Mouse (Mus musculus) mature B cell (primary cell): Measurements from ENCODE around the gene Cdyl.

Experiments used
- in situ Hi-C: fragments of 300-500 bp; cut with MboI; formaldehyde crosslinking; loops from 2 replicates; pipeline ENCODE4 v1.14.3; 2019

Cdyl gene

DNA sequence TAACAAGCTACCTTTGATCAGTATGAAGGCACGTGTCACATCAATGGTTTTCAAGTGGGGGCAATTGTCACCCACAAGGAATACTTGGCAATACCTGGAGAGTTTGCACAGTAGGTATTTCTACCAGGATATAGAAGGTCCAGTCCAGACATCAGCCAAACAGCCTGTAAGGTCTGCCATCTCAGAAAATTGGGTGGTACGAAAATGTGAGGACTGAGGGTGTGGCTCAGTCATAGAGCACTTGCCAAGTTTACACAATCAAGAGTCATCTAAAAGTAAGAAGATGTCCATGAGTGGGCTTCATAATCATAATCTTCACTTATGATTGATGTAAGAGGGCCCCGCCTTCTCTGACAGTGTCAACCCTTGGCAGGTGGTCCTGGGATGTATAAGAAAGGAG, 29.9 kb downstream of the Cdyl start:
- in situ Hi-C loops, result no loop called here

DNA sequence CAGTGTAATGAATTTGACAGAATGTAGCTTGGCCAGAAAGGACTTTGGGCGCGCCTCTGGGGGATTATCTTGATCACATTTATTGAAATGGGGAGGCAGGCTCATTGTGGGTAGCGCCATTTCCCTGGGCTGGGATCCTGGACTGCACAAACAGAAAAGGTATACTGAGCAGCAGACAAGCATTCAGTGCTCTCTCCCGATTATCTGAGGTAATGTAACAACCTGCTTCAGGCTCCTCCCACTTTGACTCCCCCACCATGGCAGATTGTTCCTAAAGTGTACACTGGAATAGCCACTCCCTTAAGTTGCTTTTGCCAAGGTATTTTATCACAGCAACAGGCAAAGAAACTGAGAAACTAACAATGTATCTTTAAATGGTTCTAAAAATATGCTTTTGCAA, 58.0 kb downstream of the Cdyl start:
- in situ Hi-C loops, result no loop called here

DNA sequence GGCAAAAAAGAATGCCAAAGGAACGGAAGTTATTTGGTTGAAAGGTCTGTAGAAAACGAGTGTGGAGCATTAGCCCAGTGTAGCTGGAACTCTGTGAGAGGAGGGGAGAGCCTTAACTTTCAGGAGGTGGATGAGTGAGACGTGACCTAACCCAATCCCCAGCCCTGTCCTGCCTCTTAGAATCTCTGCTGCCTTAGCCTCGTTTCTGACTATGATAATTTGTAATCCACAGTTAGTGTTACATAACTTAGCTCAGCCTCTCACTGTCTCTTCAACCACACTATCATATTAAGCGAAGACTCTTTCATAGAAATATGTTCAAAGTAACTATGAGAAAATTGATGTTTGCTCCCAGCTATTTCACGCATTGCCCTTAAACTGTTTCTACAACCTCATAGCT, 59.9 kb downstream of the Cdyl start:
- in situ Hi-C loops, result no loop called here

GRCm38 (mm10) chr13:35723073-35723472, 63.4 kb downstream of the Cdyl start:
- in situ Hi-C loops, result no loop called here

GRCm38 (mm10) chr13:35726025-35726424, 66.4 kb downstream of the Cdyl start:
- in situ Hi-C loops, result no loop called here

GRCm38 (mm10) chr13:35732131-35732530, 72.5 kb downstream of the Cdyl start:
- in situ Hi-C loops, result no loop called here

GRCm38 (mm10) chr13:35732891-35733596, 73.4 kb downstream of the Cdyl start:
- in situ Hi-C loops, result no loop called here

GRCm38 (mm10) chr13:35737565-35737964, 77.9 kb downstream of the Cdyl start:
- in situ Hi-C loops, result no loop called here

DNA sequence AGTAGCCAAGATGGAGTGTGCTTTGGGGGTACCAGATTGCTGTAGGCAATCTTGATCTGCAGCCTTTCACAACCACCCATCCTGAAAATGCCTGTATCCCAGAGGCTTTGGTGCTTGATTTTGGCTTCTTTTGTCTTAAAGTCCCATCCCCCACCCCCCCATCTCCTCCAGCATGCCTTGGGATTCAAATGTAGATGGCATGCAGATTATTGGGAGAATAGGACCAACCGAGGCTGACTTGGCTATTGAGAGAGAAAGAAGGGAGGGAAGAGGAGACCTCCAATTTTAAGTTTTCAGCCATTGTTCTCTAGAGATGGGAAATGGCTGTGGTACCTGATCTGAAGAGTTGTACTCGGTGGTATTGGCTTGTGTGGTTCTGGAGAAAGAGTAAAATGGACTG, 78.6 kb downstream of the Cdyl start:
- in situ Hi-C loops, result no loop called here

DNA sequence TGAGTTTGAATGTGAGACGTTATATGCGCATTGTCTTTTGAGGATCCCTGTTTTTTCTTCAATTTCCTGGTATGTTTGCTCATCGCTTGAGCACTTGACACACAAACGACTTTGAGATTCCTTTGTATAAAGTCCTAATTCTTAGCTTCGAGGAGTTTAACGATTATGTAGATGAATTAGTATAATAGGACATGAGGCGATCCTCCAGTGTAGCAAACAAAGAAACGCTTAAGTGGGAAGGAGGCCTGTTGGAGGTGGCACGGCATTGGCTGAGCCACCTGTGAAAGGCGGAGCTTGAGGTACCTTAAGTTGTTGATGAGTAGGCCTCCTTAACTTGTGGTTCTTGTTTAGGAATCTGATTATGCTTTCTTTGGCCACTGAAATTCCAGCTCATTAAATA, 79.8 kb downstream of the Cdyl start:
- in situ Hi-C loops, result no loop called here

DNA sequence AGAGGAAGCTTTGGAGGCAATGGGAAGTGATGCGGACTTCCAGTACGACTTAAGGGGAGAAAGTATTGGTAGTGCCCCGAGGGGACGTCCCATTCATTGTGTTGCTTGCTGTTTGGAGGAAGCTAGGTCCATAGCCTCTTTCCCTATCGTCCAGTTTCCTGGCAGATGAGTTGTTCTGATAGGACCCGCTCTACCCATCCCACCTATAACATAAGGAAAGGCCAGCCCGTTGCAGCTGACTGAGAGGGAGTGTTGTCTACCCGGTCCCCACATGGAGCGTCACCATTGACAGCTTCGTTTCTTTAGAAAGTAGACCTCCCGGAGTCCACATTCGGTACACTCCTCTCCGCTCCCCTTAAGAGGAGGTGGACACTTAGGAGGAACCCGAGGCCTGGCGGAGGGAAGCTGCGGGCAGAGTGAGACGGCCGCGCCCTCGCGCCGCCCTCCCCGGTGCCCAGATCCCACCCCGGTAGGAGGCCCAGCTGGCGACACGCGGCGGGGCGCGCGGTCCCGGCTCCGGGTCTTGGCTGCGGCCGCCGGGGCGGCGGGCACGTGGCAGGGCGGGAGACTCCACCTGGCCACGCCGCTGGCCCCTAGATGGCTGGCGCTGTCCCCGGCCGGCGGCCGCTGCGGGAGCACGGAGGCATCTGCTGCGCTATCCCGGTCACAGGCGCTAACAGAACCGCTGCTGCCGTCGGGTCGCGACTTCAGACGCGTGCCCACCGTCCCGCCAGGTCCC, 80.8 kb downstream of the Cdyl start:
- in situ Hi-C loops, result no loop called here

- in situ Hi-C loops, result no loop called here
Observed at GRCm38 (mm10) chr13:35741040-35741619, 81.5 kb downstream of the Cdyl start.

GRCm38 (mm10) chr13:35741620-35742421, 82.2 kb downstream of the Cdyl start:
- in situ Hi-C loops, result no loop called here

DNA sequence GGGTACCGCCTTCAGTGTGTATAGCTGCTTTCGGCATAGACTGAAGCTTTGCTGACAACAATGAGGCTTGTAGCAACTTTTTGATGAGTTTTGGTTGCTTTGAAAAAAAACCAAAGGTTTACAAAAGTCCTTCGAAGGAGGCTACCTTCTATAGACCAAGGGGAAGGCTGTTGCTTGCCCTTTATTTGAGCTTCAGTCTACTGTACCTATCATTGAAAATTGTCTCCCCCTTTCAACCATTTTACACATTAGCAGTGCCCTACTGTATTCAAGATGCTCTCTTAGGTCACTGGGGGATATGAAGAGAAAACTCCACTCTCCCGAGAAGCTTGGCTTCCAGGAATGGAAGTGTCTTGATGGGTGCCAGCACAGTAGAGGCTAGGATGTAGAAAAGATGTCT, 83.1 kb downstream of the Cdyl start:
- in situ Hi-C loops, result no loop called here

GRCm38 (mm10) chr13:35743196-35743595, 83.6 kb downstream of the Cdyl start:
- in situ Hi-C loops, result no loop called here

GRCm38 (mm10) chr13:35749194-35749593, 89.6 kb downstream of the Cdyl start:
- in situ Hi-C loops, result no loop called here

GRCm38 (mm10) chr13:35749680-35750079, 90.0 kb downstream of the Cdyl start:
- in situ Hi-C loops, result no loop called here

GRCm38 (mm10) chr13:35752046-35752445, 92.4 kb downstream of the Cdyl start:
- in situ Hi-C loops, result no loop called here

DNA sequence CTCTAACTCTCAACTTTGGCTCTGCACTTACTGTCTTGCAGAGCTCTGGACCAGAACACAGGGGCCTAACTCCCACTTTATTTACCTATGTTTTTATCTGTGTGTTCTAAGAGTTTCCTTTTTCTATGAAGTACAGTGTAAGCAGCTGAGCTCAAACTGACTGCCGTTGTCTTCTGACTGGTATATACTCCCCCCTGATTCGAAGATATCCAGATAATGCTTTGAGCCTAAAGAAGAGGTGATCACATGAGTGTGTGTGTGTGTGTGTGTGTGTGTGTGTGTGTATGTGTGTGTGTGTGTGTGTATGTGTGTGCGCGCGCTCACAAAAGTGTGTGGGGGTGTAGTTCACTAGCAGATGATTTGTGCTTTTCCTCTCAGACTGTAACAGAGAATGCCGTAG, 95.4 kb downstream of the Cdyl start:
- in situ Hi-C loops, result no loop called here

- in situ Hi-C loops, result no loop called here
Observed at GRCm38 (mm10) chr13:35755655-35756283, 96.1 kb downstream of the Cdyl start.

DNA sequence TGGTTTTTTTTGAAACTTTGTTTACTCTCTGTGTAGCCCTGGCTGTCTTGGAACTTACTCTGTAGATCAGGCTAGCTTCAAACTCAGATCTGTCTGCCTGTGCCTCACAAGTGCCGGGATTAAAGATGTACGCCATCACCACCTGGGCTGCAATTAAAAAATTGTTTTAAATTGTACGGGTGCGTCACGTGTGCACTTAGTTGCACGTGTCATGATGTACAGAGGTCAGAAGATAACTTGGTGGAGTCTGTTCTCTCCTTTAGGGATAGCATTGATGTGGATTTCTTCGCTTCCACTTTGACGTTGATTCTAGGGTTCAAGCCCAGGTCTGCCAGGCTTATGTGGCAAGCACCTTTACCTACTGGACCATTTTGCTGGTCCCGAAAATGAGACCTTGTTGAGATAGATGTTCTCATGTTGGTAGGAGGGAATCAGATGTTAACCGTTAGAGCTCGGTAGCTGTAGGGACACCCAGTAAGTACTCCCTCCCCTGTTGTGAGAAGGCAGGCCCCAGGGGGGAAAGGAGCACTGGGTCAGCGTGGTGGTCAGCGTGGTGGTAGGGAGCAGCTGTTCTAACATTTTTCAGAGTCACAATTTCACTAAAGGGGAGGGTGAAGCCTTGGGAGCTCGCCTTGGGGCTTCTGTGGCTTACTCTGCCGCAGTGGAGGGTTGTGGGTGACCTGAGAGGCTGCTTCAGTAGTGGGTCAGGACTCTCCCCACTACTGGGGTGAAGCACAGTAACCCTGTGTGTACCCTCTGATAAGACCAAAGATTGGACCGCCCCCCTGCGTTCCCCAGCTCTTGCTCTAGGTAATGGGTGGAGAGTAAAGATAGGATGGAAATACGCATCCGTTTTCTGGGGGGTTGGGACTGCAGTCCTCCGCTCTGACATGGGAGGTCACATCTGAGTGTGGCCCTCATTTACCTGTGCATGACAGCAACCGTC, 97.0 kb downstream of the Cdyl start:
- in situ Hi-C loops, result no loop called here
